Mouse (Mus musculus) bone marrow, adult 2 months (tissue): Measurements from ENCODE around the gene Trappc1.

Experiments
- CTCF ChIP-seq: fragments of 200-500 bp; IDR thresholded peaks from 2 replicates; pipeline ENCODE4 v1.5.1; 2011; ENCODE audit warnings: low read length, control low read depth; ENCODE audit not compliant: control insufficient read depth, insufficient read depth
- POLR2A ChIP-seq: fragments of 200-500 bp; IDR thresholded peaks from 2 replicates; pipeline ENCODE4 v1.6.1; 2011; ENCODE audit warnings: low read depth, mild to moderate bottlenecking, control low read depth, low read length, borderline replicate concordance; ENCODE audit not compliant: control insufficient read depth

DNA sequence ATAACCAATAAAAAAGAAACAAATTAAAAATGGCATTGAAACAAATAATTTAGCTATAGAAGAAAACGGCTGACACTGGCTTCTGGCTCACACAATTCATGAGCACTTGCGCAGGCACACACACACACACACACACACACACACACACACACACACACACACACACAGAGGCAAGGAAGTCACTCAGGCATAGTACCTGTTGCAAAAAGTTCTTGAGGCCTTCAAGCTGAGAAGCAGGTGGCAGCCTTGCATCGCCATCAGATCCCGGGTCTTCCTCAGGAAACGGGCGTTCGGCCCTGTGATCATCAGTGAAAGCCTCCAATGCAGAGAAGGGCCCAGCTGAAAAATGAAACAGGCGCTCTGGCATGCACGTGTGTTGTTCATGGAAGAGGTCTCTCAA is 18.5 kb upstream of the Trappc1 start:
- TF ChIP-seq CTCF = no peak
- no peak for TF ChIP-seq POLR2A
